Mouse (Mus musculus): Measurements from ENCODE around the gene Capzb. TPM values are rescaled to one million over a fixed set of nuclear protein-coding genes. Genes with fewer than 3 reads are reported as not detected.

The Capzb gene
- polyA plus RNA-seq, 1 experiment from 2014 or later: 307 TPM

DNA sequence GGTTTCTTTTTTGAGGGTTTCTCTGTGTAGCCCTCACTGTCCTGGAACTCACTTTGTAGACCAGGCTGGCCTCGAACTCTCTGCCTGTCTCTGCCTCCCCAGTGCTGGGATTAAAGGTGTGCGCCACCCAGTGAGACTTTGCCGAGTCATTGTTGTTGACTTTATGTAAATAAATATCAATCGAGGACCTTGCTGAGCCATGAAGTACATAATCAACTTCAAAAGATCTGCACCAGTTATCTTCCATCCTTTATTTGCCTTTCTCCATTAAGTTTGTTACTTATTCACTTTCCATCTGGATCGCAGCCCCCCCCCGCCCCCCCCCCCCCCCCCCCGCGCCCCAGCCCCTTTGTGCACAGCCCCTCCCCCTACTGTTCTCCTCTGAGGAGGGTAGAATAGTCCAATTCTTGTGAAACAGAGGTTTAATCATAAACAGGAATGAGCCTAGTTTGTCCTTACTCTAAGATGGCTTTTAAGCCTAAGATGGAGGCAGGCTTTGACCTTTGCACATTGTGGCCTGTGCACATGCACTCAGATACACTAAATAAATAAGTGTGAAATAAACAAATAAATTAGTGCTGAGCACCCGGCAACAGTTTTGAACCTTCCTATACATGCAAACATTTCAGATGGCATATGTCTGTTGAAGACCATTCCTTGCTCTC, 142.1 kb downstream of the Capzb start:
- H3K4me1 ChIP-seq (ENCODE audit: control insufficient read depth, insufficient read depth, low read length): no peaks in the 10 kb centered on the region
- WGBS: 86% methylated on average over 6 of the region's 9 CpGs
- H3K36me3 ChIP-seq (ENCODE audit: control insufficient read depth, insufficient read depth, low read length): no peaks in the 10 kb centered on the region
- H3K4me3 ChIP-seq (ENCODE audit: low read depth, low read length): no peak overlapping the region
- DNase-seq (ENCODE audit: low spot score) (no peak), ATAC-seq (ENCODE audit: insufficient number of reproducible peaks, low FRiP score, low TSS enrichment, low read depth) (no peak)
- H3K9ac ChIP-seq (ENCODE audit: low read length): no peak overlapping the region
- H3K4me2 ChIP-seq (ENCODE audit: low read depth, severe bottlenecking): no peak overlapping the region
- H3K27me3 ChIP-seq (ENCODE audit: control insufficient read depth, insufficient read depth, low read length): peaks cover 3% of the 10 kb centered on the region; the same call in 1 of the 2 replicates
- no peak overlapping the region for H3K27ac ChIP-seq (replicated peaks; ENCODE audit: low read depth, low read length)
- H3K9me3 ChIP-seq (ENCODE audit: control insufficient read depth, low read length): no peaks in the 10 kb centered on the region

DNA sequence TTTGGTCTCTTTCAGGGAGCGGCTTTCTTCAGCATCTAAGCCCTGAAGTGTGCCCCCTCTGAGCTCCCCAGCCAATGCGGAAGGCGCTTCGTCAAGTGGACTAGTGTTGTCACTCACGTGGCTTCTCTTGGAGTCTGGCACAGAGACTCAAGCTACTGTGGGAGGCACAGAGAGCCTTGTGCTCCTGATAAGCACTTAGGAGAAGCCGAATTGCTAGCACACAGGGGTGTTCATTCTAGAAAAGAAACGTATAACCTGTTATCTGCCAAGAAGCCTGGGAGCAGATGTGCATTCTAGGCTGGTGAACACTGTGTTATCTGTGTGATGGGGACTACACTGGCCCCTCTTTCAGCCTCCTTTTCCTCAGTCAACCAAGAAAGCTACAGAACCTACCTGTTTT, 142.8 kb downstream of the Capzb start:
- Histone ChIP-seq H3K27me3 (ENCODE audit: control insufficient read depth, insufficient read depth, low read length) (peaks cover 3% of the 10 kb centered on the region; the same call in 1 of the 2 replicates), H3K27ac (replicated peaks; ENCODE audit: low read depth, low read length) (no peak overlapping the region), H3K36me3 (ENCODE audit: control insufficient read depth, insufficient read depth, low read length) (no peaks in the 10 kb centered on the region), H3K4me1 (ENCODE audit: control insufficient read depth, insufficient read depth, low read length) (no peaks in the 10 kb centered on the region), H3K4me3 (ENCODE audit: low read depth, low read length) (no peak overlapping the region), H3K4me2 (ENCODE audit: low read depth, severe bottlenecking) (no peak overlapping the region), H3K9ac (ENCODE audit: low read length) (no peak overlapping the region), H3K9me3 (ENCODE audit: control insufficient read depth, low read length) (no peaks in the 10 kb centered on the region)
- DNase-seq (ENCODE audit: low spot score) (no peak), ATAC-seq (ENCODE audit: insufficient number of reproducible peaks, low FRiP score, low TSS enrichment, low read depth) (no peak)
- 76% methylated on average over 7 of the region's 7 CpGs for WGBS

DNA sequence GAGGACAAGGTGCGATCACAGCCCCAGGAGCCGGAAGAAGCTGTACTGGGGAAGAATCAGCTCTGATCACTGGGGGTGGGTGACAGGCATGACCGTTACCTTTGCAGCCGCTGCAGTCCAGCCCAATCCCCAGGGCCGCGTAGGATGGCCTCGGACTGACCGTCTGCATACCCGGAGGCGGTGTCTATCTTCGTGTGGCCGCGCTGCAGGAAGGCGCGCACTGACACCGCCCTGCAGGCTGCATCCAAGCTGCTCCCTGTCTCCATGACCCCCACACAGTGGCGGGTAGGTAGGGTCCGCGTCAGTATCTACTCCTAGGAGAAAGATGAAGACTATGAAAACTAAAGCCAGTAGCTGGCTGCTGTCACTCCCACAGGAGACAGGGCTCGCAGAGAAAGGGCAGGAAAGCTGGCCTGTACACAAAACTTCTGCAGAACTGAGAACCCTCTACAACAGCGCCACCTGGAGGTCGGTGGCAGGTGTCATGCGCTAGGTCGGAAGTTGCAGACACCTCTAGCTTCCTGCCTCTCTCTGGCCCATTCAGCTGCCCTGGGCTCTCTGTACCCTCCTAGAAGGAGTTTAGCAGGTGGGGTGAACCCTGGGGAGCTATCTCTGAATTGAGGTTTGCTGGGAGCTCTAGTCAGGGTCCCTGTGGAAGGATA, 144.3 kb downstream of the Capzb start:
- no peak overlapping the region for H3K27ac ChIP-seq (replicated peaks; ENCODE audit: low read depth, low read length)
- ATAC-seq (ENCODE audit: insufficient number of reproducible peaks, low FRiP score, low TSS enrichment, low read depth): peak; percentile 44; the same call in 1 of the 2 replicates
- H3K4me3 ChIP-seq (ENCODE audit: low read depth, low read length): peak overlapping the region; percentile 1; the same call in 1 of the 2 replicates

DNA sequence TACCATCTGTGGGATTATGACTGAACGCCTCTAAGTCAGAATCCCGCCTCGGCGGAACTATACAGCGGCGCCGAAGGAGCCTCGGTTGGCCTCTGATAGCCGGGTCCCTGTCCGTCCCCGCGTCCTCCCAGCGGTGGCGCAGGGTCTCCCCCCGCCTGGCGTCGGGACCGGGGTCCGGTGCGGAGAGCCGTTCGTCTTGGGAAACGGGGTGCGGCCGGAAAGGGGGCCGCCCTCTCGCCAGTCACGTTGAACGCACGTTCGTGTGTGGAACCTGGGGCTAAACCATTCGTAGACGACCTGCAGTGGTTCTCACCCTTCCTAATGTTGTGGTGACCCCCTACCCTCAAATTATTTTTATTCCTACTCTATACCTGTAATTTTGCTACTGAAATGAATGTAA, 145.4 kb downstream of the Capzb start:
- Histone ChIP-seq H3K9me3 (ENCODE audit: control insufficient read depth, low read length) (no peaks in the 10 kb centered on the region), H3K27me3 (ENCODE audit: control insufficient read depth, insufficient read depth, low read length) (peaks cover 3% of the 10 kb centered on the region; the same call in 1 of the 2 replicates), H3K36me3 (ENCODE audit: control insufficient read depth, insufficient read depth, low read length) (no peaks in the 10 kb centered on the region), H3K4me2 (ENCODE audit: low read depth, severe bottlenecking) (no peak overlapping the region), H3K27ac (replicated peaks; ENCODE audit: low read depth, low read length) (no peak overlapping the region), H3K4me3 (ENCODE audit: low read depth, low read length) (no peak overlapping the region), H3K4me1 (ENCODE audit: control insufficient read depth, insufficient read depth, low read length) (no peaks in the 10 kb centered on the region), H3K9ac (ENCODE audit: low read length) (no peak overlapping the region)
- no peak for DNase-seq (ENCODE audit: low spot score)
- no peak for ATAC-seq (ENCODE audit: insufficient number of reproducible peaks, low FRiP score, low TSS enrichment, low read depth)
- WGBS: 48% methylated on average over 33 of the region's 33 CpGs

More for the DNA sequence above, 144.3 kb downstream of the Capzb start:
- Histone ChIP-seq H3K4me2 (ENCODE audit: low read depth, severe bottlenecking) (peak overlapping the region; percentile 34), H3K9me3 (ENCODE audit: control insufficient read depth, low read length) (no peaks in the 10 kb centered on the region), H3K27me3 (ENCODE audit: control insufficient read depth, insufficient read depth, low read length) (peaks cover 3% of the 10 kb centered on the region; the same call in 1 of the 2 replicates), H3K4me1 (ENCODE audit: control insufficient read depth, insufficient read depth, low read length) (no peaks in the 10 kb centered on the region), H3K36me3 (ENCODE audit: control insufficient read depth, insufficient read depth, low read length) (no peaks in the 10 kb centered on the region), H3K9ac (ENCODE audit: low read length) (no peak overlapping the region; the same call in 1 of the 2 replicates)
- 23% methylated on average over 24 of the region's 24 CpGs for WGBS
- DNase-seq (ENCODE audit: low spot score): peak; percentile 91

DNA sequence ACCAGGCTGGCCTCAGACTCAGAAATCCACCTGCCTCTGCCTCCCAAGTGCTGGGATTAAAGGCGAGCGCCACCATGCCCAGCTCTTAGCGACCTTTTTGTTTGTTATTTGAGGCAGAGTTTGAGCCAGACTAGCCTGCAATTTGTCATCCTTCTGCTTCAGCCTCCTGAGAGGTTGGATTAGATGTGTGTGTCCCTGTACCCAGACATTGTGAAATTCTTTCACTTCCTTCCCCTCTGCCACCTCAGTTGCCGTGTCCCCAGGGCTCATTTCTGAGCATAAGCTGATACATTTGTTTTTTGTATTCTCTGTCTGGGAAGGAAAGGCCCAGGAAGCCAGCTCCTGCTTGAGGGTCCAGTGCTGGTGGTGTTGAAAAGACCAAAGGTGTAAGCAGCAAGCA, 148.1 kb downstream of the Capzb start:
- no peak overlapping the region for H3K27ac ChIP-seq (replicated peaks; ENCODE audit: low read depth, low read length)
- H3K36me3 ChIP-seq (ENCODE audit: control insufficient read depth, insufficient read depth, low read length): no peaks in the 10 kb centered on the region
- H3K9me3 ChIP-seq (ENCODE audit: control insufficient read depth, low read length): no peaks in the 10 kb centered on the region
- no peak for DNase-seq (ENCODE audit: low spot score)
- H3K9ac ChIP-seq (ENCODE audit: low read length): no peak overlapping the region
- peaks cover 3% of the 10 kb centered on the region; the same call in 1 of the 2 replicates for H3K27me3 ChIP-seq (ENCODE audit: control insufficient read depth, insufficient read depth, low read length)
- H3K4me3 ChIP-seq (ENCODE audit: low read depth, low read length): no peak overlapping the region
- no peak for ATAC-seq (ENCODE audit: insufficient number of reproducible peaks, low FRiP score, low TSS enrichment, low read depth)
- no peak overlapping the region for H3K4me2 ChIP-seq (ENCODE audit: low read depth, severe bottlenecking)
- 89% methylated on average over 4 of the region's 4 CpGs for WGBS
- H3K4me1 ChIP-seq (ENCODE audit: control insufficient read depth, insufficient read depth, low read length): no peaks in the 10 kb centered on the region

Small RNAs within 50 kb of the gene (microRNA-seq; reads per million reads assigned to microRNA genes)
- gene Gm24245 (2.1 reads per million), gene Gm25732 (not detected)

Other genes starting within 250 kb of the Capzb start
- not detected in 2 replicates for gene Rnf186, start 225.8 kb upstream of the Capzb start, polyA plus RNA-seq (2014; fragmentation: Nextera tagmentation; extraction: Ambion mirVana)
- 1.0 and 1.4 TPM in 2 replicates for gene Tmco4, start 220.0 kb upstream of the Capzb start, polyA plus RNA-seq (2014; fragmentation: Nextera tagmentation; extraction: Ambion mirVana)
- gene Htr6, start 117.3 kb upstream of the Capzb start, polyA plus RNA-seq (2014; fragmentation: Nextera tagmentation; extraction: Ambion mirVana): 0.07 and 0.11 TPM in 2 replicates
- gene Nbl1, start 99.9 kb upstream of the Capzb start, polyA plus RNA-seq (2014; fragmentation: Nextera tagmentation; extraction: Ambion mirVana): 51.8 and 53.8 TPM in 2 replicates
- gene Minos1, start 61.8 kb upstream of the Capzb start, polyA plus RNA-seq (2014; fragmentation: Nextera tagmentation; extraction: Ambion mirVana): 404 and 456 TPM in 2 replicates
- gene Pqlc2, start 117.8 kb downstream of the Capzb start, polyA plus RNA-seq (2014; fragmentation: Nextera tagmentation; extraction: Ambion mirVana): 13.0 and 16.1 TPM in 2 replicates
- 121 and 139 TPM in 2 replicates for gene Akr7a5, start 117.8 kb downstream of the Capzb start, polyA plus RNA-seq (2014; fragmentation: Nextera tagmentation; extraction: Ambion mirVana)
- 151 and 160 TPM in 2 replicates for gene Mrto4, start 159.7 kb downstream of the Capzb start, polyA plus RNA-seq (2014; fragmentation: Nextera tagmentation; extraction: Ambion mirVana)
- 15.7 and 23.0 TPM in 2 replicates for gene Emc1, start 159.7 kb downstream of the Capzb start, polyA plus RNA-seq (2014; fragmentation: Nextera tagmentation; extraction: Ambion mirVana)
- gene Ubr4, start 159.7 kb downstream of the Capzb start, polyA plus RNA-seq (2014; fragmentation: Nextera tagmentation; extraction: Ambion mirVana): 87.0 and 93.7 TPM in 2 replicates

Data from limb, embryonic 11.5 days (tissue).